Mouse (Mus musculus) neural tube, embryonic 14.5 days (tissue): ENCODE results near the gene Agpat1. TPM values are rescaled to one million over a fixed set of nuclear protein-coding genes. Genes with fewer than 3 reads are reported as not detected.

Experiments used
- ATAC-seq: fragments of 200-750 bp; cut with Nextera tagmentation; 2 replicates; pipeline ENCODE4 v1.8.0; 2017; ENCODE audit warnings: low read depth, mild to moderate bottlenecking, moderate TSS enrichment, moderate library complexity
- H3K27ac ChIP-seq: fragments of 300-500 bp; sonication (generic); 2 replicates; pipeline ENCODE4 v1.5.1; 2014; ENCODE audit warnings: low read depth, mild to moderate bottlenecking, control low read depth, low read length, moderate library complexity, mixed read lengths
- H3K27me3 ChIP-seq: fragments of 300-500 bp; sonication (generic); 2 replicates; pipeline ENCODE4 v1.6.1; 2014; ENCODE audit warnings: low read length; ENCODE audit not compliant: control insufficient read depth, insufficient read depth
- H3K36me3 ChIP-seq: fragments of 300-500 bp; sonication (generic); 2 replicates; pipeline ENCODE4 v1.6.1; 2014; ENCODE audit warnings: low read length, mixed read lengths; ENCODE audit not compliant: control insufficient read depth, insufficient read depth
- H3K4me1 ChIP-seq: fragments of 300-500 bp; sonication (generic); 2 replicates; pipeline ENCODE4 v1.6.1; 2014; ENCODE audit warnings: low read length; ENCODE audit not compliant: control insufficient read depth, insufficient read depth
- H3K4me2 ChIP-seq: fragments of 300-500 bp; sonication (generic); 2 replicates; pipeline ENCODE4 v1.6.1; 2014; ENCODE audit warnings: mild to moderate bottlenecking, low read depth, low read length, control low read depth
- H3K4me3 ChIP-seq: fragments of 300-500 bp; sonication (generic); 2 replicates; pipeline ENCODE4 v1.5.1; 2014; ENCODE audit warnings: low read depth, low read length, control low read depth, mixed read lengths
- H3K9ac ChIP-seq: fragments of 300-500 bp; sonication (generic); replicated peaks from 2 replicates; pipeline ENCODE4 v1.6.1; 2014; ENCODE audit warnings: low read depth, mild to moderate bottlenecking, control low read depth, low read length, mixed read lengths
- H3K9me3 ChIP-seq: fragments of 300-500 bp; sonication (generic); 2 replicates; pipeline ENCODE4 v1.6.1; 2016; ENCODE audit warnings: low read length; ENCODE audit not compliant: control insufficient read depth
- WGBS: fragments of 180-500 bp; shearing (Covaris S2); extraction: QIAGEN DNeasy Blood & Tissue Kit; methylation state at CpG from one replicate; pipeline ENCODE4 v1.1.7; 2014; 5-methylcytosine and 5-hydroxymethylcytosine counted together
- polyA plus RNA-seq: library from polyadenylated mRNA; unstranded; fragments of >200 nt; fragmentation: Nextera tagmentation; extraction: Ambion mirVana; gene quantifications from 2 replicates; pipeline ENCODE4 v1.2.1, GENCODE M21; 2014

Agpat1 gene
- polyA plus RNA-seq, 1 experiment from 2014 or later = 108 TPM

- peak overlapping the region; percentile 64 for H3K4me3 ChIP-seq
- H3K27me3 ChIP-seq = no peaks in the 10 kb centered on the region; the same call in 1 of the 2 replicates
- H3K36me3 ChIP-seq = peaks cover 11% of the 10 kb centered on the region; the same call in 1 of the 2 replicates
- H3K4me2 ChIP-seq = peak overlapping the region; percentile 82
- H3K4me1 ChIP-seq = peaks cover 30% of the 10 kb centered on the region
- peak overlapping the region; percentile 67 for H3K9ac ChIP-seq
- ATAC-seq = no peak
- H3K9me3 ChIP-seq = no peaks in the 10 kb centered on the region
- 48% methylated on average over 33 of the region's 34 CpGs for WGBS
- H3K27ac ChIP-seq = peak overlapping the region; percentile 57
Observed at GRCm38 (mm10) chr17:34593752-34594525, 10.1 kb upstream of the Agpat1 start.

- H3K4me1 ChIP-seq = peaks cover 25% of the 10 kb centered on the region
- H3K4me3 ChIP-seq = no peak overlapping the region
- ATAC-seq = no peak
- H3K27ac ChIP-seq = no peak overlapping the region
- no peak overlapping the region for H3K9ac ChIP-seq
- peaks cover 17% of the 10 kb centered on the region; the same call in 1 of the 2 replicates for H3K36me3 ChIP-seq
- WGBS = 77% methylated on average over 8 of the region's 8 CpGs
- no peaks in the 10 kb centered on the region for H3K9me3 ChIP-seq
- no peaks in the 10 kb centered on the region; the same call in 1 of the 2 replicates for H3K27me3 ChIP-seq
- no peak overlapping the region for H3K4me2 ChIP-seq
Observed at GRCm38 (mm10) chr17:34596098-34596497, 8.0 kb upstream of the Agpat1 start.

- H3K4me3 ChIP-seq = no peak within 1 kb of the TSS
- peaks cover 20% of the 10 kb centered on the region; the same call in 1 of the 2 replicates for H3K36me3 ChIP-seq
- H3K27ac ChIP-seq = no peak within 1 kb of the TSS
- 22% methylated on average over 6 of the region's 6 CpGs for WGBS
- peaks cover 25% of the 10 kb centered on the region for H3K4me1 ChIP-seq
- H3K4me2 ChIP-seq = no peak within 1 kb of the TSS
- no peak within 1 kb of the TSS for H3K9ac ChIP-seq
- H3K9me3 ChIP-seq = no peaks in the 10 kb centered on the region
- ATAC-seq = no peak
- no peaks in the 10 kb centered on the region for H3K27me3 ChIP-seq
Observed at GRCm38 (mm10) chr17:34597566-34598095, 6.4 kb upstream of the Agpat1 start, which contains the start of gene Ager. TSS of gene Ager (plus strand) at chr17:34597862.

- Histone ChIP-seq H3K4me2 (no peak overlapping the region), H3K9ac (no peak overlapping the region), H3K4me1 (peaks cover 13% of the 10 kb centered on the region; the same call in 1 of the 2 replicates), H3K4me3 (no peak overlapping the region), H3K27ac (no peak overlapping the region), H3K27me3 (no peaks in the 10 kb centered on the region), H3K9me3 (no peaks in the 10 kb centered on the region), H3K36me3 (peaks cover 18% of the 10 kb centered on the region; the same call in 1 of the 2 replicates)
- ATAC-seq = no peak
- WGBS = 81% methylated on average over 9 of the region's 9 CpGs
Observed at GRCm38 (mm10) chr17:34599891-34600290, 4.2 kb upstream of the Agpat1 start.

- ATAC-seq = no peak
- Histone ChIP-seq H3K9me3 (no peaks in the 10 kb centered on the region), H3K4me3 (no peak overlapping the region), H3K27me3 (no peaks in the 10 kb centered on the region), H3K9ac (no peak overlapping the region), H3K4me1 (peaks cover 18% of the 10 kb centered on the region), H3K36me3 (peaks cover 8% of the 10 kb centered on the region; the same call in 1 of the 2 replicates), H3K4me2 (peak overlapping the region; percentile 89; the same call in 1 of the 2 replicates), H3K27ac (no peak overlapping the region)
- 89% methylated on average over 12 of the region's 12 CpGs for WGBS
Observed at GRCm38 (mm10) chr17:34601796-34602195, 2.3 kb upstream of the Agpat1 start.

GRCm38 (mm10) chr17:34603375-34604060 is 544 bp upstream of the Agpat1 start, which contains the start of gene Rnf5:
TSS of gene Rnf5 (minus strand) at chr17:34603690.
- Histone ChIP-seq H3K4me1 (peaks cover 19% of the 10 kb centered on the region), H3K4me2 (peak within 1 kb of the TSS; percentile 97), H3K4me3 (peak within 1 kb of the TSS; percentile 90), H3K9me3 (no peaks in the 10 kb centered on the region), H3K27me3 (no peaks in the 10 kb centered on the region), H3K9ac (peak within 1 kb of the TSS; percentile 96), H3K36me3 (peaks cover 8% of the 10 kb centered on the region; the same call in 1 of the 2 replicates), H3K27ac (peak within 1 kb of the TSS; percentile 86)
- ATAC-seq = peak; percentile 94
- WGBS = under 1% methylated on average over 28 of the region's 30 CpGs

- Histone ChIP-seq H3K27me3 (no peaks in the 10 kb centered on the region), H3K27ac (peak overlapping the region; percentile 86), H3K9ac (peak overlapping the region; percentile 96), H3K4me3 (peak overlapping the region; percentile 90), H3K9me3 (no peaks in the 10 kb centered on the region), H3K4me2 (peak overlapping the region; percentile 97), H3K4me1 (peaks cover 23% of the 10 kb centered on the region), H3K36me3 (peaks cover 8% of the 10 kb centered on the region; the same call in 1 of the 2 replicates)
- ATAC-seq = no peak
- WGBS = 9% methylated on average over 24 of the region's 24 CpGs
Observed at GRCm38 (mm10) chr17:34604511-34605237, 612 bp downstream of the Agpat1 start.

- Histone ChIP-seq H3K4me3 (peak overlapping the region; percentile 90), H3K4me1 (peaks cover 23% of the 10 kb centered on the region), H3K27ac (peak overlapping the region; percentile 86), H3K36me3 (peaks cover 5% of the 10 kb centered on the region; the same call in 1 of the 2 replicates), H3K9ac (peak overlapping the region; percentile 96), H3K9me3 (no peaks in the 10 kb centered on the region), H3K4me2 (peak overlapping the region; percentile 97), H3K27me3 (no peaks in the 10 kb centered on the region)
- ATAC-seq = peak; percentile 42
- WGBS = 0% methylated on average over 28 of the region's 30 CpGs
Observed at GRCm38 (mm10) chr17:34605609-34606008, 1.5 kb downstream of the Agpat1 start.
